Mouse (Mus musculus): ENCODE data around the gene Nfix.

Gene Nfix

GRCm38 (mm10) chr8:84768343-84769095 lies 31.6 kb downstream of the Nfix start:
- no peak for DNase-seq (ENCODE audit: extremely low spot score, low read depth, low spot score)

- DNase-seq (ENCODE audit: extremely low spot score, low read depth, low spot score), result no peak
These were observed 32.9 kb downstream of the Nfix start for GRCm38 (mm10) chr8:84767221-84767620.

GRCm38 (mm10) chr8:84766422-84766821 lies 33.7 kb downstream of the Nfix start:
- no peak for DNase-seq (ENCODE audit: extremely low spot score, low read depth, low spot score)

GRCm38 (mm10) chr8:84765629-84766028 lies 34.5 kb downstream of the Nfix start:
- no peak for DNase-seq (ENCODE audit: extremely low spot score, low read depth, low spot score)

GRCm38 (mm10) chr8:84764870-84765495 lies 35.2 kb downstream of the Nfix start:
- DNase-seq (ENCODE audit: extremely low spot score, low read depth, low spot score), result no peak

GRCm38 (mm10) chr8:84764100-84764499 lies 36.0 kb downstream of the Nfix start:
- DNase-seq (ENCODE audit: extremely low spot score, low read depth, low spot score), result no peak

GRCm38 (mm10) chr8:84760901-84761300 lies 39.2 kb downstream of the Nfix start:
- no peak for DNase-seq (ENCODE audit: extremely low spot score, low read depth, low spot score)

- no peak for DNase-seq (ENCODE audit: extremely low spot score, low read depth, low spot score)
These were observed 39.7 kb downstream of the Nfix start for GRCm38 (mm10) chr8:84760405-84760805.

GRCm38 (mm10) chr8:84759718-84760117 lies 40.4 kb downstream of the Nfix start:
- DNase-seq (ENCODE audit: extremely low spot score, low read depth, low spot score), result no peak

- DNase-seq (ENCODE audit: extremely low spot score, low read depth, low spot score), result no peak
These were observed 41.0 kb downstream of the Nfix start for GRCm38 (mm10) chr8:84759126-84759525.

- no peak for DNase-seq (ENCODE audit: extremely low spot score, low read depth, low spot score)
These were observed 41.8 kb downstream of the Nfix start for GRCm38 (mm10) chr8:84758308-84758707.

GRCm38 (mm10) chr8:84757501-84757900 lies 42.6 kb downstream of the Nfix start:
- no peak for DNase-seq (ENCODE audit: extremely low spot score, low read depth, low spot score)

- DNase-seq (ENCODE audit: extremely low spot score, low read depth, low spot score), result no peak
These were observed 47.2 kb downstream of the Nfix start for GRCm38 (mm10) chr8:84752734-84753582.

GRCm38 (mm10) chr8:84749519-84749918 lies 50.6 kb downstream of the Nfix start:
- no peak for DNase-seq (ENCODE audit: extremely low spot score, low read depth, low spot score)

GRCm38 (mm10) chr8:84745032-84745925 lies 54.9 kb downstream of the Nfix start:
- DNase-seq (ENCODE audit: extremely low spot score, low read depth, low spot score), result no peak

GRCm38 (mm10) chr8:84743517-84744420 lies 56.4 kb downstream of the Nfix start:
- peak; percentile 50 for DNase-seq (ENCODE audit: extremely low spot score, low read depth, low spot score)

GRCm38 (mm10) chr8:84743054-84743415 lies 57.1 kb downstream of the Nfix start:
- no peak for DNase-seq (ENCODE audit: extremely low spot score, low read depth, low spot score)

- DNase-seq (ENCODE audit: extremely low spot score, low read depth, low spot score), result peak; percentile 62
These were observed 57.7 kb downstream of the Nfix start for GRCm38 (mm10) chr8:84742171-84743053.

Data from hindlimb bud, embryonic 11.5 days (tissue).